Mouse (Mus musculus): ENCODE measurements around the gene Npw.
A peak's percentile ranks its signal among the peaks of the same experiment; 100 is the strongest.
"Not testable (repeated sequence)": the region's sequence is repeated elsewhere in the genome, so short reads cannot be mapped to it uniquely, and the experiment has no call there.

Gene Npw

GRCm38 (mm10) chr17:24670246-24670844 lies 12.1 kb upstream of the Npw start:
- DNase-seq, result no peak

- DNase-seq, result peak; percentile 97
Observed at GRCm38 (mm10) chr17:24669545-24670245, 11.4 kb upstream of the Npw start, which contains the start of gene Zfp598. Zfp598 (plus strand) TSS chr17:24669687.

GRCm38 (mm10) chr17:24669214-24669544 lies 10.9 kb upstream of the Npw start:
- not testable (repeated sequence) for DNase-seq

- DNase-seq, result peak; percentile 82 to 86
Observed at GRCm38 (mm10) chr17:24667416-24667815, 9.2 kb upstream of the Npw start.

GRCm38 (mm10) chr17:24667011-24667410 lies 8.8 kb upstream of the Npw start:
- DNase-seq, result not testable (repeated sequence)

- no peak for DNase-seq
Observed at GRCm38 (mm10) chr17:24654969-24655368, 3.3 kb downstream of the Npw start.

- DNase-seq, result peak; percentile 82 to 89
Observed at GRCm38 (mm10) chr17:24653967-24654710, 4.1 kb downstream of the Npw start.

- DNase-seq, result no peak
Observed at GRCm38 (mm10) chr17:24651835-24652234, 6.4 kb downstream of the Npw start.

GRCm38 (mm10) chr17:24650766-24651165 lies 7.5 kb downstream of the Npw start:
- no peak for DNase-seq

- peak; percentile 73 to 85 for DNase-seq
Observed at GRCm38 (mm10) chr17:24650070-24650616, 8.1 kb downstream of the Npw start, which contains the start of gene Slc9a3r2. Slc9a3r2 (minus strand) TSS chr17:24650327.

GRCm38 (mm10) chr17:24649581-24650069 lies 8.6 kb downstream of the Npw start:
- DNase-seq, result peak; percentile 67 to 86

- DNase-seq, result no peak
Observed at GRCm38 (mm10) chr17:24648731-24649377, 9.4 kb downstream of the Npw start.

GRCm38 (mm10) chr17:24647493-24647892 lies 10.8 kb downstream of the Npw start:
- no peak for DNase-seq

GRCm38 (mm10) chr17:24646381-24646780 lies 11.9 kb downstream of the Npw start:
- DNase-seq, result no peak

- peak; percentile 64 to 86 for DNase-seq
Observed at GRCm38 (mm10) chr17:24645916-24646315, 12.3 kb downstream of the Npw start.

- peak; percentile 69 to 88 for DNase-seq
Observed at GRCm38 (mm10) chr17:24644875-24645721, 13.2 kb downstream of the Npw start.

GRCm38 (mm10) chr17:24644030-24644715 lies 14.1 kb downstream of the Npw start:
- DNase-seq, result peak; percentile 55 to 74

GRCm38 (mm10) chr17:24642791-24643343 lies 15.4 kb downstream of the Npw start:
- no peak for DNase-seq

GRCm38 (mm10) chr17:24641944-24642343 lies 16.3 kb downstream of the Npw start:
- no peak for DNase-seq

- DNase-seq, result no peak
Observed at GRCm38 (mm10) chr17:24640581-24640980, 17.7 kb downstream of the Npw start.

- DNase-seq, result no peak
Observed at GRCm38 (mm10) chr17:24640119-24640518, 18.1 kb downstream of the Npw start.

Measured in kidney, postnatal 25 days (tissue).